Mouse (Mus musculus) CH12.LX (cell line): Measurements from ENCODE around the gene Fcgr2b. TPM values are rescaled to one million over a fixed set of nuclear protein-coding genes. Genes with fewer than 3 reads are reported as not detected.

Experiments
- DNase-seq: peaks from one replicate; pipeline ENCODE4 v3.0.0-alpha.2; 2013; ENCODE audit errors: extremely low read depth
- H3K27ac ChIP-seq: 2 replicates; pipeline ENCODE4 v1.5.1; 2012; ENCODE audit warnings: low read depth, mild to moderate bottlenecking, control low read depth, moderate library complexity; ENCODE audit not compliant: insufficient read depth
- H3K27me3 ChIP-seq: replicated peaks from 2 replicates; pipeline ENCODE3; 2012; ENCODE audit warnings: inconsistent platforms
- H3K36me3 ChIP-seq, 2 experiments: replicated peaks in 1 of 2; 2 replicates each; pipeline versions ENCODE3 to v1.6.1; 2012; ENCODE audit warnings: inconsistent platforms in 1 of 2, low read length in 1 of 2, mild to moderate bottlenecking in 1 of 2, mixed read lengths in 1 of 2, moderate library complexity in 1 of 2; ENCODE audit not compliant: control insufficient read depth in 1 of 2, insufficient read depth in 1 of 2
- H3K4me1 ChIP-seq, 2 experiments: 2 replicates each; pipeline ENCODE4 v1.6.1; 2012; ENCODE audit warnings: inconsistent platforms in 1 of 2, moderate library complexity in 1 of 2; ENCODE audit not compliant: insufficient read depth in 2 of 2, control insufficient read depth in 1 of 2
- H3K4me2 ChIP-seq: 2 replicates; pipeline ENCODE4 v1.6.1; 2012; ENCODE audit warnings: low read depth, mild to moderate bottlenecking, control low read depth; ENCODE audit not compliant: poor library complexity, insufficient read depth, severe bottlenecking
- H3K4me3 ChIP-seq, 3 experiments: fragments of 150-350 bp in 1 of 3; sonication (generic) in 1 of 3; replicated peaks in 1 of 3; 2 replicates each; pipeline versions ENCODE3 to v1.5.1; 2011 to 2012; ENCODE audit warnings: low read depth in 2 of 3, low read length in 2 of 3, mild to moderate bottlenecking in 2 of 3, moderate library complexity in 2 of 3, control low read depth in 1 of 3, improper control_type of control experiment in 1 of 3, inconsistent platforms in 1 of 3, mixed read lengths in 1 of 3; ENCODE audit not compliant: poor library complexity in 1 of 3
- H3K79me2 ChIP-seq: replicated peaks from 2 replicates; pipeline ENCODE4 v1.6.1; 2012; ENCODE audit warnings: mild to moderate bottlenecking, moderate library complexity; ENCODE audit not compliant: control insufficient read depth, poor library complexity, insufficient read depth, severe bottlenecking; ENCODE audit errors: extremely low read depth
- H3K9ac ChIP-seq: 2 replicates; pipeline ENCODE4 v1.6.1; 2012; ENCODE audit warnings: low read depth, mild to moderate bottlenecking, control low read depth, moderate library complexity; ENCODE audit not compliant: insufficient read depth
- H3K9me3 ChIP-seq: replicated peaks from 2 replicates; pipeline ENCODE3; 2012; ENCODE audit warnings: low read length, inconsistent platforms, mixed read lengths
- BHLHE40 ChIP-seq: IDR thresholded peaks from 2 replicates; pipeline ENCODE4 v1.6.1; 2011; ENCODE audit warnings: mild to moderate bottlenecking, low read depth, low read length, improper control_type of control experiment
- CHD1 ChIP-seq: IDR thresholded peaks from 2 replicates; pipeline ENCODE4 v1.6.1; 2012; ENCODE audit warnings: low read depth, low read length, improper control_type of control experiment, inconsistent platforms
- CHD2 ChIP-seq: IDR thresholded peaks from 2 replicates; pipeline ENCODE4 v1.6.1; 2011; ENCODE audit warnings: low read length, improper control_type of control experiment
- CTCF ChIP-seq, 2 experiments: IDR thresholded peaks in 1 of 2; conservative IDR thresholded peaks in 1 of 2; 2 replicates each; pipeline ENCODE4 v1.5.1; 2011 to 2012; ENCODE audit warnings: low read depth in 2 of 2, low read length in 2 of 2, improper control_type of control experiment in 1 of 2, inconsistent platforms in 1 of 2, mild to moderate bottlenecking in 1 of 2, moderate library complexity in 1 of 2
- E2F4 ChIP-seq: IDR thresholded peaks from 2 replicates; pipeline ENCODE4 v1.6.1; 2011; ENCODE audit warnings: low read depth, low read length, improper control_type of control experiment; ENCODE audit not compliant: insufficient replicate concordance
- ETS1 ChIP-seq: conservative IDR thresholded peaks from 2 replicates; pipeline ENCODE4 v1.6.1; 2012; ENCODE audit warnings: low read depth, mild to moderate bottlenecking, inconsistent platforms, low read length, improper control_type of control experiment, moderate library complexity
- GABPA ChIP-seq: IDR thresholded peaks from 2 replicates; pipeline ENCODE4 v1.6.1; 2012; ENCODE audit warnings: low read depth, low read length, improper control_type of control experiment, inconsistent platforms; ENCODE audit not compliant: insufficient replicate concordance
- IRF4 ChIP-seq: IDR thresholded peaks from 2 replicates; pipeline ENCODE4 v1.6.1; 2014; ENCODE audit warnings: low read depth, mild to moderate bottlenecking, inconsistent platforms, low read length, improper control_type of control experiment
- JUN ChIP-seq: IDR thresholded peaks from 2 replicates; pipeline ENCODE4 v1.6.1; 2011; ENCODE audit warnings: low read depth, mild to moderate bottlenecking, low read length, improper control_type of control experiment, moderate library complexity; ENCODE audit not compliant: insufficient read depth
- JUND ChIP-seq: conservative IDR thresholded peaks from 2 replicates; pipeline ENCODE4 v1.6.1; 2011; ENCODE audit warnings: low read depth, low read length, improper control_type of control experiment
- KAT2A ChIP-seq: IDR thresholded peaks from 2 replicates; pipeline ENCODE4 v1.6.1; 2012; ENCODE audit warnings: low read length, improper control_type of control experiment, inconsistent platforms; ENCODE audit not compliant: insufficient replicate concordance
- MAFK ChIP-seq: IDR thresholded peaks from 2 replicates; pipeline ENCODE4 v1.6.1; 2011; ENCODE audit warnings: low read length, improper control_type of control experiment; ENCODE audit not compliant: insufficient replicate concordance
- MAX ChIP-seq: IDR thresholded peaks from 2 replicates; pipeline ENCODE4 v1.6.1; 2011; ENCODE audit warnings: low read length, improper control_type of control experiment
- MEF2A ChIP-seq: IDR thresholded peaks from 2 replicates; pipeline ENCODE4 v1.6.1; 2014; ENCODE audit warnings: low read depth, mild to moderate bottlenecking, inconsistent platforms, low read length, improper control_type of control experiment, borderline replicate concordance
- POLR2AphosphoS2 ChIP-seq: IDR thresholded peaks from 2 replicates; pipeline ENCODE4 v1.6.1; 2011; ENCODE audit warnings: low read depth, low read length, improper control_type of control experiment
- RAD21 ChIP-seq: IDR thresholded peaks from 2 replicates; pipeline ENCODE4 v1.6.1; 2011; ENCODE audit warnings: low read depth, mild to moderate bottlenecking, low read length, improper control_type of control experiment, moderate library complexity
- SIN3A ChIP-seq: IDR thresholded peaks from 2 replicates; pipeline ENCODE4 v1.6.1; 2012; ENCODE audit warnings: low read length, improper control_type of control experiment, inconsistent platforms
- TCF12 ChIP-seq: IDR thresholded peaks from 2 replicates; pipeline ENCODE4 v1.6.1; 2014; ENCODE audit warnings: low read depth, mild to moderate bottlenecking, inconsistent platforms, low read length, improper control_type of control experiment
- USF1 ChIP-seq: IDR thresholded peaks from 2 replicates; pipeline ENCODE4 v1.6.1; 2014; ENCODE audit warnings: low read depth, mild to moderate bottlenecking, inconsistent platforms, low read length, improper control_type of control experiment
- USF2 ChIP-seq: conservative IDR thresholded peaks from 2 replicates; pipeline ENCODE4 v1.6.1; 2011; ENCODE audit warnings: low read depth, low read length, improper control_type of control experiment
- ZC3H11A ChIP-seq: IDR thresholded peaks from 2 replicates; pipeline ENCODE4 v1.6.1; 2012; ENCODE audit warnings: low read depth, mild to moderate bottlenecking, inconsistent platforms, low read length, improper control_type of control experiment
- ZMIZ1 ChIP-seq: IDR thresholded peaks from 2 replicates; pipeline ENCODE4 v1.6.1; 2012; ENCODE audit warnings: low read depth, mild to moderate bottlenecking, inconsistent platforms, low read length, improper control_type of control experiment
- ZNF384 ChIP-seq: IDR thresholded peaks from 2 replicates; pipeline ENCODE4 v1.6.1; 2012; ENCODE audit warnings: low read depth, low read length, improper control_type of control experiment, inconsistent platforms
- dilution Hi-C: fragments of 300-500 bp; cut with MboI; formaldehyde crosslinking; loops from 2 replicates; pipeline ENCODE4 v1.14.3; 2020; ENCODE audit warnings: low sequenced_read_pairs; ENCODE audit not compliant: extremely low pct_unique_long_range_greater_than_20kb, extremely low pct_ligation_motif_present
- in situ Hi-C: fragments of 300-500 bp; cut with MboI; formaldehyde crosslinking; loops from 3 replicates; pipeline ENCODE4 v1.14.3; 2019; ENCODE audit warnings: low sequenced_read_pairs, low pct_ligation_motif_present, low pct_unique_long_range_greater_than_20kb, mixed read lengths
- polyA plus RNA-seq: library from polyadenylated mRNA; unstranded; fragments of >175 nt; gene quantifications from 2 replicates; pipeline ENCODE4 v1.2.1, GENCODE M21; 2012; ENCODE audit warnings: low read depth; ENCODE audit not compliant: insufficient read length
- total RNA-seq, 2 experiments: library from RNA; depleted of rRNA; stranded (reverse); fragments of 300-350 nt in 1 of 2; fragments of >200 nt in 1 of 2; gene quantifications; 2 replicates each; pipeline ENCODE4 v1.2.3; 2012 to 2014

Gene Fcgr2b
- total and polyA plus RNA-seq, 3 experiments: 20.2 to 44.3 (median 29.5) TPM

- TF ChIP-seq MEF2A: no peak
- no peak for TF ChIP-seq ETS1
- no peak for TF ChIP-seq CTCF (conservative IDR thresholded peaks at IDR 0.05 in 1 of 2, IDR thresholded peaks at IDR 0.05 in 1 of 2; ENCODE audit: low read depth in 2 of 2, low read length in 2 of 2)
- TF ChIP-seq POLR2AphosphoS2: no peak
- Histone ChIP-seq H3K4me2 (no peak overlapping the region), H3K9me3 (peaks cover 7% of the 10 kb centered on the region), H3K27me3 (no peaks in the 10 kb centered on the region), H3K79me2 (no peaks in the 10 kb centered on the region; the same call in 1 of the 2 replicates), H3K27ac (no peak overlapping the region), H3K4me1 (peaks cover 12 to 49% of the 10 kb centered on the region in 2 experiments), H3K4me3 (no peak overlapping the region), H3K36me3 (peaks cover 10 to 35% of the 10 kb centered on the region in 2 experiments), H3K9ac (no peak overlapping the region)
- dilution Hi-C loops: no loop called here
- in situ Hi-C loops: no loop called here
- no peak for DNase-seq
Observed at GRCm38 (mm10) chr1:170972494-170972893, 3.9 kb downstream of the Fcgr2b start.

DNA sequence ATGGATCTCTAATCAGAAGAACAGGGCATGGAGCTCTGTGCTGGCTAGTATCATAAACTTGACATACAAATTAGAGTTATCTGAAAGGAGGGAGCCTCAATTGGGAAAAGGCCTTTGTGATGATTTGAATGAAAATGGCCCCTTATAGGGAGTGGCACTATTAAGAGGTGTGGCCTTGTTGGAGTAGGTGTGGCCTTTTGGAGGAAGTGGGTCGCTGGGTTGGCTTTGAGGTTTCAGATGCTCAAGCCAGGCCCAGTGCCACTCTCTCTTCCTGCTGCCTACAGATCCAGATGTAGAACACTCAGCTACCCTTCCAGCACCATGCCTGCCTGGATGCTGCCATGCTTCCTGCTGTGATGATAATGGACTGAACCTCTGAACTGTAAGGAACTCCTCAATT is 7.8 kb downstream of the Fcgr2b start:
- in situ Hi-C loops: no loop called here

GRCm38 (mm10) chr1:170967581-170967980 is 8.8 kb downstream of the Fcgr2b start:
- peaks cover 0 to 10% of the 10 kb centered on the region in 2 experiments; a peak in 1 of 4 replicates for H3K4me1 ChIP-seq
- H3K27me3 ChIP-seq: no peaks in the 10 kb centered on the region
- no peak overlapping the region for H3K4me2 ChIP-seq
- peaks cover 31 to 81% of the 10 kb centered on the region in 2 experiments for H3K36me3 ChIP-seq
- no peak overlapping the region for H3K4me3 ChIP-seq
- H3K9me3 ChIP-seq: peaks cover 7% of the 10 kb centered on the region
- TF ChIP-seq POLR2AphosphoS2 (no peak), CHD2 (no peak), CHD1 (no peak), ZC3H11A (no peak), BHLHE40 (no peak), CTCF (conservative IDR thresholded peaks at IDR 0.05 in 1 of 2, IDR thresholded peaks at IDR 0.05 in 1 of 2; ENCODE audit: low read depth in 2 of 2, low read length in 2 of 2) (no peak), USF2 (no peak), IRF4 (no peak), SIN3A (no peak), ZMIZ1 (no peak), RAD21 (no peak)
- no peak overlapping the region for H3K27ac ChIP-seq
- H3K79me2 ChIP-seq: no peaks in the 10 kb centered on the region
- in situ Hi-C loops: no loop called here
- no peak for DNase-seq
- H3K9ac ChIP-seq: no peak overlapping the region
- dilution Hi-C loops: no loop called here

More for the DNA sequence above, 7.8 kb downstream of the Fcgr2b start:
- peaks cover 31 to 72% of the 10 kb centered on the region in 2 experiments for H3K36me3 ChIP-seq
- H3K9me3 ChIP-seq: peaks cover 7% of the 10 kb centered on the region
- H3K4me1 ChIP-seq: peaks cover 5 to 19% of the 10 kb centered on the region in 2 experiments
- no peak overlapping the region for H3K4me3 ChIP-seq
- TF ChIP-seq JUN (no peak), GABPA (no peak), USF2 (no peak), TCF12 (no peak), MAFK (no peak), JUND (no peak), CHD1 (no peak), POLR2AphosphoS2 (no peak), ZNF384 (no peak), KAT2A (no peak), CHD2 (no peak), E2F4 (no peak), MEF2A (no peak), ETS1 (no peak), USF1 (no peak), IRF4 (no peak), MAX (no peak)
- H3K27ac ChIP-seq: no peak overlapping the region
- no peaks in the 10 kb centered on the region for H3K79me2 ChIP-seq
- no peak for DNase-seq
- no peak overlapping the region for H3K4me2 ChIP-seq
- dilution Hi-C loops: no loop called here
- no peaks in the 10 kb centered on the region for H3K27me3 ChIP-seq
- no peak overlapping the region for H3K9ac ChIP-seq
